Comparison of ENCODE assay signal across 24 mouse cellular contexts in genomic region chr10:93985357-93985756, GRCm38 (mm10). TPM values are rescaled to one million over a fixed set of nuclear protein-coding genes. Genes with fewer than 3 reads are reported as not detected.
DNase-seq lines count a peak whose midpoint lies in the region; ATAC-seq and TF ChIP-seq lines count a peak whose summit lies in the region.
"Had no signal": no experiment of that assay in that cellular context is flagged by ENCODE, and none has a peak within 500 bp of the region (broad histone marks: within the 10 kb centered on the region; RNA-seq: fewer than 3 reads in every experiment).

No protein-coding gene starts in this region.

- H3K36me3 ChIP-seq in MEL (ENCODE audit: control insufficient read depth in 1 of 2, insufficient read depth in 2 of 2, low read length in 2 of 2) = peaks cover 0 to 11% of the 10 kb centered on the region in 2 experiments
- H3K36me3 ChIP-seq in midbrain, embryonic 16.5 days (ENCODE audit: control insufficient read depth, insufficient read depth, low read length) = peaks cover 37% of the 10 kb centered on the region

- no peaks in the 10 kb centered on the region for H3K79me2 ChIP-seq in MEL (ENCODE audit: control insufficient read depth, insufficient read depth, low read length, poor library complexity)

- peaks cover 3 to 9% of the 10 kb centered on the region in 2 experiments for H3K4me1 ChIP-seq in MEL (ENCODE audit: control insufficient read depth in 1 of 2, insufficient read depth in 2 of 2, low read length in 2 of 2)
- H3K4me1 ChIP-seq in midbrain, embryonic 16.5 days (ENCODE audit: control insufficient read depth, insufficient read depth, low read length) = no peaks in the 10 kb centered on the region
- H3K4me1 ChIP-seq: embryonic facial prominence, embryonic 10.5 days; embryonic facial prominence, embryonic 12.5 days; forebrain, embryonic 13.5 days; forebrain, embryonic 15.5 days had no signal

- peak overlapping the region; percentile 14; the same call in 1 of the 2 replicates for H3K9ac ChIP-seq in MEL (ENCODE audit: control insufficient read depth, low read depth, low read length, poor library complexity, severe bottlenecking)
- H3K9ac ChIP-seq in midbrain, embryonic 16.5 days (ENCODE audit: low read depth, low read length) = no peak overlapping the region
- H3K9ac ChIP-seq: embryonic facial prominence, embryonic 12.5 days; forebrain, embryonic 13.5 days; forebrain, embryonic 15.5 days; forebrain, postnatal 0 days had no signal

- TF ChIP-seq CTCF in MEL (IDR thresholded peaks at IDR 0.05 in 2 of 3, conservative IDR thresholded peaks at IDR 0.05 in 1 of 3; ENCODE audit: control insufficient read depth in 1 of 3, insufficient read depth in 1 of 3, low read depth in 2 of 3, low read length in 3 of 3, poor library complexity in 1 of 3, severe bottlenecking in 1 of 3) = no peak

- no peaks in the 10 kb centered on the region for H3K9me3 ChIP-seq in MEL (replicated peaks; ENCODE audit: insufficient read depth, low read length)
- H3K9me3 ChIP-seq in midbrain, embryonic 16.5 days (replicated peaks; ENCODE audit: control insufficient read depth, low read length, poor library complexity, severe bottlenecking) = no peaks in the 10 kb centered on the region
- H3K9me3 ChIP-seq: embryonic facial prominence, embryonic 10.5 days; embryonic facial prominence, embryonic 12.5 days; forebrain, embryonic 13.5 days; forebrain, embryonic 15.5 days; G1E had no signal

- H3K4me2 ChIP-seq in midbrain, embryonic 16.5 days (ENCODE audit: low read length) = no peak overlapping the region
- H3K4me2 ChIP-seq: embryonic facial prominence, embryonic 12.5 days; forebrain, embryonic 13.5 days; forebrain, embryonic 15.5 days had no signal

- no peak overlapping the region for H3K4me3 ChIP-seq in MEL (ENCODE audit: control insufficient read depth in 1 of 2, insufficient read depth in 1 of 2, low read depth in 2 of 2, low read length in 2 of 2)
- no peak overlapping the region for H3K4me3 ChIP-seq in midbrain, embryonic 16.5 days (ENCODE audit: low read depth, low read length)
- H3K4me3 ChIP-seq: embryonic facial prominence, embryonic 10.5 days; embryonic facial prominence, embryonic 12.5 days; forebrain, embryonic 13.5 days; forebrain, embryonic 15.5 days had no signal

- peak; percentile 17 to 50; a peak in 2 of 4 replicates for TF ChIP-seq EP300 in MEL (IDR thresholded peaks at IDR 0.05; ENCODE audit: low read depth in 1 of 2, low read length in 2 of 2)

- H3K27me3 ChIP-seq in MEL (ENCODE audit: control insufficient read depth in 1 of 2, insufficient read depth in 2 of 2, low read length in 2 of 2) = no peaks in the 10 kb centered on the region
- no peaks in the 10 kb centered on the region for H3K27me3 ChIP-seq in midbrain, embryonic 16.5 days (ENCODE audit: control insufficient read depth, insufficient read depth, low read depth, low read length)
- H3K27me3 ChIP-seq: CH12.LX; embryonic facial prominence, embryonic 12.5 days; forebrain, embryonic 13.5 days; forebrain, embryonic 15.5 days; Patski had no signal

- no peak for TF ChIP-seq RAD21 in MEL (IDR thresholded peaks at IDR 0.05; ENCODE audit: low read depth, low read length)

- ATAC-seq in midbrain, embryonic 16.5 days = no peak
- ATAC-seq: activated CD4-positive, CD25-positive, alpha-beta regulatory T cell, adult 4 months; CD4-positive, CD25-positive, alpha-beta regulatory T cell, adult 4 months; forebrain, embryonic 13.5 days; forebrain, embryonic 15.5 days; forebrain, postnatal 0 days; Patski had no signal

- peak overlapping the region; percentile 64 for H3K27ac ChIP-seq in MEL (ENCODE audit: control insufficient read depth, low read depth, low read length)
- no peak overlapping the region for H3K27ac ChIP-seq in midbrain, embryonic 16.5 days (ENCODE audit: low read length)
- H3K27ac ChIP-seq: embryonic facial prominence, embryonic 10.5 days; embryonic facial prominence, embryonic 12.5 days; forebrain, embryonic 13.5 days; forebrain, embryonic 15.5 days had no signal

- no peak for TF ChIP-seq POLR2A in MEL (IDR thresholded peaks at IDR 0.05; ENCODE audit: control insufficient read depth in 1 of 2, insufficient read depth in 1 of 2, low read depth in 1 of 2, low read length in 2 of 2, poor library complexity in 1 of 2)

- peak; percentile 48 for DNase-seq in thymus, postnatal 0 days (ENCODE audit: low spot score)
- DNase-seq in thymus, postnatal 36 days = no peak
- DNase-seq in MEL (ENCODE audit: low read depth, low spot score) = peak; percentile 82
- DNase-seq in induced T-regulatory cell, adult 2 months (ENCODE audit: low read depth) = peak; percentile 4
- no peak for DNase-seq in spleen, postnatal 4 days (ENCODE audit: low spot score in 2 of 2)
- DNase-seq: adrenal gland, adult 8-10 months; adrenal gland, postnatal 14 days; adrenal gland, postnatal 36 days; cerebellum, adult 11-12 months; cerebellum, adult 2 months; cerebellum, adult 9-10 months; cerebellum, postnatal 10 days; cerebellum, postnatal 25 days; forebrain, postnatal 0 days had no signal

TF ChIP-seq in MEL, 35 proteins besides CTCF, POLR2A, EP300 and RAD21:
- 0 out of 2 replicates have a peak, but pooled peaks have one; percentile 56 for TF ChIP-seq MAX (IDR thresholded peaks at IDR 0.05; ENCODE audit: low read length)
- no peak for TF ChIP-seq ELF1 (IDR thresholded peaks at IDR 0.05; ENCODE audit: low read depth, low read length)
- 0 out of 2 replicates have a peak, but pooled peaks have one; percentile 30 for TF ChIP-seq MYB (IDR thresholded peaks at IDR 0.05; ENCODE audit: low read depth, low read length)
- TF ChIP-seq TAL1 (IDR thresholded peaks at IDR 0.05; ENCODE audit: low read length) = no peak
- TF ChIP-seq MYC (IDR thresholded peaks at IDR 0.05; ENCODE audit: low read depth, low read length) = peak; percentile 69
- 0 out of 2 replicates have a peak, but pooled peaks have one; percentile 20 for TF ChIP-seq MXI1 (IDR thresholded peaks at IDR 0.05; ENCODE audit: low read depth, low read length)
- TF ChIP-seq GATA1 (IDR thresholded peaks at IDR 0.05; ENCODE audit: low read depth, low read length) = peak; percentile 55; the same call in 1 of the 2 replicates
- no peak for TF ChIP-seq CHD1 (IDR thresholded peaks at IDR 0.05; ENCODE audit: low read depth, low read length)
- TF ChIP-seq ZNF384 (IDR thresholded peaks at IDR 0.05; ENCODE audit: low read depth, low read length) = peak; percentile 98
- no peak for TF ChIP-seq USF2 (IDR thresholded peaks at IDR 0.05; ENCODE audit: borderline replicate concordance in 1 of 2, insufficient read depth in 1 of 2, low read depth in 1 of 2, low read length in 2 of 2)
- TF ChIP-seq SMC3 (IDR thresholded peaks at IDR 0.05; ENCODE audit: low read depth, low read length) = no peak
- TF ChIP-seq HCFC1 (IDR thresholded peaks at IDR 0.05; ENCODE audit: low read depth, low read length) = peak; percentile 76
- TF ChIP-seq RCOR1 (IDR thresholded peaks at IDR 0.05; ENCODE audit: low read depth, low read length) = no peak

RNA-seq across cellular contexts. Expression of gene Vezt, which starts 50.3 kb away (rescaled TPM):
- polyA plus RNA-seq in thymus, postnatal 0 days (2015; fragmentation: Nextera tagmentation; extraction: Ambion mirVana) = 15.5 and 18.8 TPM in 2 replicates
- total RNA-seq in MEL (2012; rRNA removed) = 9.5 and 12.6 TPM in 2 replicates
- 10 to 100 TPM in 1 of 2 experiments, not detected in 1; 13.5 TPM for polyA plus RNA-seq in MEL (2012; ENCODE audit: insufficient read depth in 1 of 2, insufficient read length in 2 of 2, low read depth in 1 of 2, low replicate concordance in 2 of 2, missing spikeins in 1 of 2)
- polyA plus RNA-seq in midbrain, embryonic 16.5 days (2015; fragmentation: Nextera tagmentation; extraction: Ambion mirVana) = 59.4 and 68.1 TPM in 2 replicates

RNA-seq across cellular contexts. Expression of gene Fgd6, which starts 50.4 kb away (rescaled TPM):
- 1.5 and 1.7 TPM in 2 replicates for polyA plus RNA-seq in thymus, postnatal 0 days (2015; fragmentation: Nextera tagmentation; extraction: Ambion mirVana)
- 1.2 and 1.4 TPM in 2 replicates for total RNA-seq in MEL (2012; rRNA removed)
- 1 to 10 TPM in 1 of 2 experiments, not detected in 1; 2.8 TPM for polyA plus RNA-seq in MEL (2012; ENCODE audit: insufficient read depth in 1 of 2, insufficient read length in 2 of 2, low read depth in 1 of 2, low replicate concordance in 2 of 2, missing spikeins in 1 of 2)
- 1.8 and 2.9 TPM in 2 replicates for polyA plus RNA-seq in midbrain, embryonic 16.5 days (2015; fragmentation: Nextera tagmentation; extraction: Ambion mirVana)

Comparison
In these comparisons a context has a peak if more than half of its experiments do, and no peak if none do; other contexts are left out.
1. DNase-seq: peak in thymus, postnatal 0 days (single experiment), MEL (single experiment) and induced T-regulatory cell, adult 2 months (single experiment); none in thymus, postnatal 36 days (0 of 2) and spleen, postnatal 4 days (0 of 2).